Mouse (Mus musculus) hindbrain, embryonic 15.5 days (tissue): ENCODE results near the gene Atp5h. TPM values are rescaled to one million over a fixed set of nuclear protein-coding genes. Genes with fewer than 3 reads are reported as not detected.
A peak's percentile ranks its signal among the peaks of the same experiment; 100 is the strongest.

Experiments used
- ATAC-seq: fragments of 200-750 bp; cut with Nextera tagmentation; 2 replicates; pipeline ENCODE4 v1.8.0; 2017; ENCODE audit warnings: low read depth, moderate number of reproducible peaks, moderate TSS enrichment; ENCODE audit not compliant: low FRiP score
- H3K27ac ChIP-seq: fragments of 300-500 bp; sonication (generic); replicated peaks from 2 replicates; pipeline ENCODE4 v1.5.1; 2015; ENCODE audit warnings: mild to moderate bottlenecking, inconsistent platforms
- H3K27me3 ChIP-seq: fragments of 300-500 bp; sonication (generic); 2 replicates; pipeline ENCODE4 v1.6.1; 2015; ENCODE audit warnings: control low read depth, inconsistent platforms
- H3K36me3 ChIP-seq: fragments of 300-500 bp; sonication (generic); 2 replicates; pipeline ENCODE4 v1.6.1; 2015; ENCODE audit warnings: control low read depth, inconsistent platforms
- H3K4me1 ChIP-seq: fragments of 300-500 bp; sonication (generic); replicated peaks from 2 replicates; pipeline ENCODE4 v1.6.1; 2015; ENCODE audit warnings: control low read depth, inconsistent platforms
- H3K4me2 ChIP-seq: fragments of 300-500 bp; sonication (generic); 2 replicates; pipeline ENCODE4 v1.6.1; 2015; ENCODE audit warnings: moderate library complexity, mild to moderate bottlenecking, inconsistent platforms
- H3K4me3 ChIP-seq: fragments of 300-500 bp; sonication (generic); 2 replicates; pipeline ENCODE4 v1.5.1; 2015; ENCODE audit warnings: mild to moderate bottlenecking, inconsistent platforms
- H3K9ac ChIP-seq: fragments of 300-500 bp; sonication (generic); 2 replicates; pipeline ENCODE4 v1.6.1; 2015; ENCODE audit warnings: inconsistent platforms
- H3K9me3 ChIP-seq: fragments of 300-500 bp; sonication (generic); 2 replicates; pipeline ENCODE4 v1.6.1; 2016; ENCODE audit warnings: control low read depth, inconsistent platforms
- WGBS: fragments of 180-500 bp; shearing (Covaris S2); methylation state at CpG from one replicate; pipeline ENCODE4 v1.1.7; 2015; 5-methylcytosine and 5-hydroxymethylcytosine counted together
- microRNA-seq: library from miRNA; unstranded; fragments of <30 nt; microRNA quantifications from one replicate; pipeline ENCODE4, GENCODE M21; 2016
- polyA plus RNA-seq: library from polyadenylated mRNA; unstranded; fragments of >200 nt; fragmentation: Nextera tagmentation; extraction: Ambion mirVana; gene quantifications from 2 replicates; pipeline ENCODE4 v1.2.1, GENCODE M21; 2015

The Atp5h gene
- polyA plus RNA-seq, 1 experiment from 2014 or later, result 877 TPM

GRCm38 (mm10) chr11:115372015-115372414, 47.7 kb downstream of the Atp5h start:
- no peaks in the 10 kb centered on the region for H3K36me3 ChIP-seq
- H3K4me3 ChIP-seq, result no peak overlapping the region
- no peaks in the 10 kb centered on the region for H3K9me3 ChIP-seq
- H3K4me2 ChIP-seq, result no peak overlapping the region
- H3K27ac ChIP-seq, result no peak overlapping the region
- 67% methylated on average over 1 of the region's 1 CpGs for WGBS
- H3K9ac ChIP-seq, result no peak overlapping the region
- no peak for ATAC-seq
- peaks cover 4% of the 10 kb centered on the region; the same call in 1 of the 2 replicates for H3K27me3 ChIP-seq
- H3K4me1 ChIP-seq, result peaks cover 16% of the 10 kb centered on the region

GRCm38 (mm10) chr11:115371354-115371753, 48.4 kb downstream of the Atp5h start:
- H3K4me3 ChIP-seq, result no peak overlapping the region
- no peaks in the 10 kb centered on the region for H3K9me3 ChIP-seq
- no peak overlapping the region for H3K27ac ChIP-seq

GRCm38 (mm10) chr11:115370368-115370767, 49.4 kb downstream of the Atp5h start:
- H3K4me2 ChIP-seq, result no peak overlapping the region
- H3K4me1 ChIP-seq, result peaks cover 29% of the 10 kb centered on the region
- H3K9me3 ChIP-seq, result no peaks in the 10 kb centered on the region
- no peaks in the 10 kb centered on the region for H3K36me3 ChIP-seq
- no peak overlapping the region for H3K9ac ChIP-seq
- no peak overlapping the region for H3K27ac ChIP-seq
- H3K27me3 ChIP-seq, result peaks cover 4% of the 10 kb centered on the region; the same call in 1 of the 2 replicates
- 65% methylated on average over 7 of the region's 7 CpGs for WGBS
- no peak overlapping the region for H3K4me3 ChIP-seq
- no peak for ATAC-seq

More at GRCm38 (mm10) chr11:115371354-115371753, 48.4 kb downstream of the Atp5h start:
- no peaks in the 10 kb centered on the region for H3K36me3 ChIP-seq
- no peak overlapping the region for H3K9ac ChIP-seq
- peaks cover 19% of the 10 kb centered on the region for H3K4me1 ChIP-seq
- WGBS, result 47% methylated on average over 8 of the region's 8 CpGs
- no peak overlapping the region for H3K4me2 ChIP-seq
- H3K27me3 ChIP-seq, result peaks cover 4% of the 10 kb centered on the region; the same call in 1 of the 2 replicates
- no peak for ATAC-seq

- peak within 1 kb of the TSS; percentile 68 for H3K4me3 ChIP-seq
- H3K4me2 ChIP-seq, result peak within 1 kb of the TSS; percentile 90
- no peaks in the 10 kb centered on the region for H3K9me3 ChIP-seq
- peak; percentile 73 for ATAC-seq
- H3K27ac ChIP-seq, result peak within 1 kb of the TSS; percentile 91
- peaks cover 27% of the 10 kb centered on the region for H3K4me1 ChIP-seq
- H3K36me3 ChIP-seq, result no peaks in the 10 kb centered on the region
- H3K27me3 ChIP-seq, result no peaks in the 10 kb centered on the region
- 0% methylated on average over 37 of the region's 39 CpGs for WGBS
- H3K9ac ChIP-seq, result peak within 1 kb of the TSS; percentile 91
Observed at GRCm38 (mm10) chr11:115367395-115367944, 52.3 kb downstream of the Atp5h start, which contains the start of gene Hid1. TSS of gene Hid1 (minus strand) at chr11:115367756.

- no peaks in the 10 kb centered on the region for H3K9me3 ChIP-seq
- peak overlapping the region; percentile 91 for H3K27ac ChIP-seq
- peak; percentile 73 for ATAC-seq
- H3K9ac ChIP-seq, result peak overlapping the region; percentile 91
- H3K4me3 ChIP-seq, result peak overlapping the region; percentile 68
- peaks cover 27% of the 10 kb centered on the region for H3K4me1 ChIP-seq
- WGBS, result 1% methylated on average over 28 of the region's 28 CpGs
- H3K36me3 ChIP-seq, result no peaks in the 10 kb centered on the region
- H3K27me3 ChIP-seq, result no peaks in the 10 kb centered on the region
- H3K4me2 ChIP-seq, result peak overlapping the region; percentile 90
Observed at GRCm38 (mm10) chr11:115366706-115367394, 52.9 kb downstream of the Atp5h start.

- 40% methylated on average over 7 of the region's 7 CpGs for WGBS
- peak overlapping the region; percentile 91 for H3K27ac ChIP-seq
- H3K4me1 ChIP-seq, result peaks cover 27% of the 10 kb centered on the region
- peak overlapping the region; percentile 90 for H3K4me2 ChIP-seq
- no peaks in the 10 kb centered on the region for H3K9me3 ChIP-seq
- H3K4me3 ChIP-seq, result peak overlapping the region; percentile 68
- no peaks in the 10 kb centered on the region for H3K36me3 ChIP-seq
- peak; percentile 32 for ATAC-seq
- H3K27me3 ChIP-seq, result no peaks in the 10 kb centered on the region
- H3K9ac ChIP-seq, result peak overlapping the region; percentile 91
Observed at GRCm38 (mm10) chr11:115366039-115366705, 53.6 kb downstream of the Atp5h start.

Small RNA genes lying within 50 kb of the gene (microRNA-seq; reads per million reads assigned to microRNA genes)
- gene Mir3968, result not detected

Other genes with a start within 250 kb of the Atp5h start
- 15.1 and 17.5 TPM in 2 replicates for gene Tmem104, start 232.5 kb downstream of the Atp5h start, polyA plus RNA-seq
- 19.1 and 20.4 TPM in 2 replicates for gene Nat9, start 232.1 kb downstream of the Atp5h start, polyA plus RNA-seq
- gene Grin2c, start 152.7 kb downstream of the Atp5h start, polyA plus RNA-seq, result 0.64 and 0.73 TPM in 2 replicates
- gene Fdxr, start 142.9 kb downstream of the Atp5h start, polyA plus RNA-seq, result 21.3 and 21.6 TPM in 2 replicates
- gene Fads6, start 122.3 kb downstream of the Atp5h start, polyA plus RNA-seq, result 1.3 and 1.5 TPM in 2 replicates
- gene Otop2, start 112.8 kb downstream of the Atp5h start, polyA plus RNA-seq, result 0.07 and 0.34 TPM in 2 replicates
- 0.06 and 0.38 TPM in 2 replicates for gene Ush1g, start 97.9 kb downstream of the Atp5h start, polyA plus RNA-seq
- 2.2 and 2.3 TPM in 2 replicates for gene Otop3, start 85.2 kb downstream of the Atp5h start, polyA plus RNA-seq
- gene Hid1, start 52.2 kb downstream of the Atp5h start, polyA plus RNA-seq, result 57.2 and 62.4 TPM in 2 replicates
- 25.0 and 27.0 TPM in 2 replicates for gene Cdr2l, start 38.0 kb downstream of the Atp5h start, polyA plus RNA-seq
- gene Mrpl58, start 16.2 kb downstream of the Atp5h start, polyA plus RNA-seq, result 180 and 190 TPM in 2 replicates
- 23.6 and 26.2 TPM in 2 replicates for gene Kctd2, start 166 bp upstream of the Atp5h start, polyA plus RNA-seq
- gene Trim80, start 20.6 kb upstream of the Atp5h start, polyA plus RNA-seq, result not detected in 2 replicates
- gene Slc16a5, start 42.5 kb upstream of the Atp5h start, polyA plus RNA-seq, result 0.17 and 0.24 TPM in 2 replicates
- 16.3 and 18.2 TPM in 2 replicates for gene Armc7, start 55.7 kb upstream of the Atp5h start, polyA plus RNA-seq
- 88.4 and 101 TPM in 2 replicates for gene Nt5c, start 71.9 kb upstream of the Atp5h start, polyA plus RNA-seq
- 1,345 and 1,399 TPM in 2 replicates for gene Jpt1, start 94.4 kb upstream of the Atp5h start, polyA plus RNA-seq
- gene Sumo2, start 116.3 kb upstream of the Atp5h start, polyA plus RNA-seq, result 917 and 959 TPM in 2 replicates
- 95.4 and 108 TPM in 2 replicates for gene Nup85, start 144.5 kb upstream of the Atp5h start, polyA plus RNA-seq
- 73.6 and 79.8 TPM in 2 replicates for gene Mrps7, start 184.0 kb upstream of the Atp5h start, polyA plus RNA-seq
- 35.8 and 38.1 TPM in 2 replicates for gene Gga3, start 184.1 kb upstream of the Atp5h start, polyA plus RNA-seq
- gene Mif4gd, start 193.0 kb upstream of the Atp5h start, polyA plus RNA-seq, result 12.2 and 13.9 TPM in 2 replicates
- gene Slc25a19, start 208.3 kb upstream of the Atp5h start, polyA plus RNA-seq, result 43.6 and 47.1 TPM in 2 replicates